Mouse (Mus musculus): ENCODE results near the gene Prdx2.

DNA sequence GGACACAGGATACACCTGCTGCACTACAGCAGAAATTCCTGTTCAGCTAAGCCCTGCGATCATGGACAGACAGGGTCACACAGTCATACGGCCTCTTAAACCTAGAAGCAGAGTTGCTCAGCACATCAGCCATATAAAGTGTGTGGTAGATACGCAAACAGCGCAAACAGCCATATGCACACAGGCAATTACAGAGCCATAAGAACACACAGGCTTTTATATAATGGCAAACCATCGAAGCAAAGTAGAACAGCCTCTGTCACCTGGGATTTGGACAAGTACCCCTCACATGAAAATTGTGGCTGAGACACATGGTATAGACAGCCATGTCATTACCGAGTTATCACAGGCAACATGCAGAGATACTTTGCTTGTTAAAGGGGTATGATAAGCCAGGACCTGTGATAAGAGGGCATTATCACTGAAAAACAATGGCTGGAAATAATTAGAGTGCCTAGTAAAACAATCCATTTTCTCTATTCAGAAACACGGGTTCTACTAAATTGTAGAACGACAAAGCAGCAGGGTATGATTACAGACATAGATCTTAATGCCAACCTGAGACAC, 17.1 kb downstream of the Prdx2 start:
- TF ChIP-seq ZC3H11A (IDR thresholded peaks at IDR 0.05; ENCODE audit: borderline replicate concordance, low read depth, low read length) (no peak), HCFC1 (IDR thresholded peaks at IDR 0.05; ENCODE audit: borderline replicate concordance, insufficient read depth, low read length) (no peak), CHD2 (IDR thresholded peaks at IDR 0.05; ENCODE audit: low read depth, low read length) (no peak)
